Mouse (Mus musculus) forebrain, embryonic 14.5 days (tissue): ENCODE measurements around the gene H2-M5. TPM values are rescaled to one million over a fixed set of nuclear protein-coding genes. Genes with fewer than 3 reads are reported as not detected.

Experiments
- ATAC-seq: fragments of 200-750 bp; cut with Nextera tagmentation; 2 replicates; pipeline ENCODE4 v1.8.0; 2017; ENCODE audit warnings: mild to moderate bottlenecking, moderate library complexity
- DNase-seq: peaks from one replicate; pipeline ENCODE4 v3.0.0-alpha.2; 2015; ENCODE audit warnings: low spot score
- H3K27ac ChIP-seq: fragments of 300-500 bp; sonication (generic); 2 replicates; pipeline ENCODE4 v1.5.1; 2014; ENCODE audit warnings: low read depth, mild to moderate bottlenecking, control low read depth, low read length, moderate library complexity
- H3K27me3 ChIP-seq: fragments of 300-500 bp; sonication (generic); replicated peaks from 2 replicates; pipeline ENCODE4 v1.6.1; 2014; ENCODE audit warnings: low read length, control low read depth, mixed read lengths; ENCODE audit not compliant: control insufficient read depth, insufficient read depth
- H3K36me3 ChIP-seq: fragments of 300-500 bp; sonication (generic); 2 replicates; pipeline ENCODE4 v1.6.1; 2014; ENCODE audit warnings: low read length, control low read depth; ENCODE audit not compliant: control insufficient read depth, insufficient read depth
- H3K4me1 ChIP-seq: fragments of 300-500 bp; sonication (generic); 2 replicates; pipeline ENCODE4 v1.6.1; 2014; ENCODE audit warnings: antibody characterized with exemption, low read length, control low read depth; ENCODE audit not compliant: control insufficient read depth, insufficient read depth
- H3K4me2 ChIP-seq: fragments of 300-500 bp; sonication (generic); 2 replicates; pipeline ENCODE4 v1.6.1; 2014; ENCODE audit warnings: mild to moderate bottlenecking, control low read depth, low read length
- H3K4me3 ChIP-seq: fragments of 300-500 bp; sonication (generic); 2 replicates; pipeline ENCODE4 v1.5.1; 2014; ENCODE audit warnings: low read depth, low read length, control low read depth
- H3K9ac ChIP-seq: fragments of 300-500 bp; sonication (generic); 2 replicates; pipeline ENCODE4 v1.6.1; 2014; ENCODE audit warnings: mild to moderate bottlenecking, low read length, control low read depth, moderate library complexity
- H3K9me3 ChIP-seq: fragments of 300-500 bp; sonication (generic); replicated peaks from 2 replicates; pipeline ENCODE4 v1.6.1; 2016; ENCODE audit warnings: low read length, control low read depth, mixed read lengths; ENCODE audit not compliant: control insufficient read depth
- WGBS: fragments of 180-500 bp; shearing (Covaris S2); extraction: QIAGEN DNeasy Blood & Tissue Kit; methylation state at CpG from one replicate; pipeline ENCODE4 v1.1.7; 2014; 5-methylcytosine and 5-hydroxymethylcytosine counted together
- polyA plus RNA-seq: library from polyadenylated mRNA; unstranded; fragments of >200 nt; fragmentation: Nextera tagmentation; extraction: Ambion mirVana; gene quantifications from 2 replicates; pipeline ENCODE4 v1.2.1, GENCODE M21; 2014

The H2-M5 gene
- polyA plus RNA-seq, 1 experiment from 2014 or later = 0.77 TPM

- no peaks in the 10 kb centered on the region for H3K9me3 ChIP-seq
- WGBS = 69% methylated on average over 1 of the region's 1 CpGs
- H3K4me3 ChIP-seq = no peak overlapping the region
- H3K9ac ChIP-seq = no peak overlapping the region
- ATAC-seq (no peak), DNase-seq (peak; percentile 13)
- H3K36me3 ChIP-seq = peaks cover 7% of the 10 kb centered on the region
- peaks cover 9% of the 10 kb centered on the region for H3K4me1 ChIP-seq
- H3K4me2 ChIP-seq = no peak overlapping the region
- no peaks in the 10 kb centered on the region for H3K27me3 ChIP-seq
- H3K27ac ChIP-seq = no peak overlapping the region
These were observed 28.2 kb downstream of the H2-M5 start for GRCm38 (mm10) chr17:36961125-36961524.

GRCm38 (mm10) chr17:36958884-36959283, 30.5 kb downstream of the H2-M5 start:
- ATAC-seq (peak; percentile 19; the same call in 1 of the 2 replicates), DNase-seq (no peak)
- Histone ChIP-seq H3K4me3 (peak overlapping the region; percentile 65), H3K27me3 (no peaks in the 10 kb centered on the region), H3K4me2 (peak overlapping the region; percentile 63), H3K9me3 (no peaks in the 10 kb centered on the region), H3K27ac (no peak overlapping the region), H3K36me3 (peaks cover 18% of the 10 kb centered on the region), H3K9ac (peak overlapping the region; percentile 83), H3K4me1 (peaks cover 9% of the 10 kb centered on the region)
- WGBS = 11% methylated on average over 12 of the region's 12 CpGs

GRCm38 (mm10) chr17:36957999-36958743, 31.2 kb downstream of the H2-M5 start, which contains the start of the genes Znrd1 and Znrd1as:
Gene Znrd1, minus strand, starts transcription at chr17:36958559.
Gene Znrd1as, plus strand, starts transcription at chr17:36958592.
- DNase-seq (peak; percentile 99), ATAC-seq (peak; percentile 98)
- WGBS = under 1% methylated on average over 46 of the region's 46 CpGs
- H3K9ac ChIP-seq = peak within 1 kb of the TSS; percentile 83
- H3K27ac ChIP-seq = peak within 1 kb of the TSS; percentile 68
- no peaks in the 10 kb centered on the region for H3K9me3 ChIP-seq
- peak within 1 kb of the TSS; percentile 65 for H3K4me3 ChIP-seq
- peak within 1 kb of the TSS; percentile 75 for H3K4me2 ChIP-seq
- H3K27me3 ChIP-seq = no peaks in the 10 kb centered on the region
- H3K4me1 ChIP-seq = peaks cover 9% of the 10 kb centered on the region
- H3K36me3 ChIP-seq = peaks cover 18% of the 10 kb centered on the region

GRCm38 (mm10) chr17:36953062-36953461, 36.3 kb downstream of the H2-M5 start:
- H3K36me3 ChIP-seq = peaks cover 34% of the 10 kb centered on the region
- no peak overlapping the region for H3K27ac ChIP-seq
- 86% methylated on average over 1 of the region's 1 CpGs for WGBS
- no peak overlapping the region for H3K4me3 ChIP-seq
- ATAC-seq (no peak), DNase-seq (no peak)
- no peak overlapping the region for H3K4me2 ChIP-seq
- H3K9me3 ChIP-seq = no peaks in the 10 kb centered on the region
- no peak overlapping the region for H3K9ac ChIP-seq
- peaks cover 14% of the 10 kb centered on the region for H3K4me1 ChIP-seq
- H3K27me3 ChIP-seq = no peaks in the 10 kb centered on the region

- Histone ChIP-seq H3K4me3 (no peak overlapping the region), H3K27me3 (no peaks in the 10 kb centered on the region), H3K27ac (no peak overlapping the region), H3K4me1 (peaks cover 12% of the 10 kb centered on the region), H3K9me3 (no peaks in the 10 kb centered on the region), H3K4me2 (no peak overlapping the region), H3K36me3 (peaks cover 34% of the 10 kb centered on the region), H3K9ac (no peak overlapping the region)
- ATAC-seq (no peak), DNase-seq (no peak)
- WGBS = 89% methylated on average over 2 of the region's 2 CpGs
These were observed 36.7 kb downstream of the H2-M5 start for GRCm38 (mm10) chr17:36952631-36953030.

- peaks cover 14% of the 10 kb centered on the region for H3K4me1 ChIP-seq
- peak within 1 kb of the TSS; percentile 87 for H3K9ac ChIP-seq
- H3K27me3 ChIP-seq = no peaks in the 10 kb centered on the region
- H3K27ac ChIP-seq = peak within 1 kb of the TSS; percentile 84
- WGBS = 3% methylated on average over 36 of the region's 36 CpGs
- ATAC-seq (peak; percentile 96), DNase-seq (peak; percentile 99)
- peak within 1 kb of the TSS; percentile 58 for H3K4me3 ChIP-seq
- H3K9me3 ChIP-seq = no peaks in the 10 kb centered on the region
- H3K36me3 ChIP-seq = peaks cover 29% of the 10 kb centered on the region
- peak within 1 kb of the TSS; percentile 87 for H3K4me2 ChIP-seq
These were observed 38.1 kb downstream of the H2-M5 start, which contains the start of gene Ppp1r11 for GRCm38 (mm10) chr17:36950981-36951947. Gene Ppp1r11, minus strand, starts transcription at chr17:36951741.

- H3K4me2 ChIP-seq = no peak overlapping the region
- H3K4me3 ChIP-seq = no peak overlapping the region
- H3K36me3 ChIP-seq = peaks cover 16% of the 10 kb centered on the region
- no peak overlapping the region for H3K27ac ChIP-seq
- DNase-seq = no peak
- no peak for ATAC-seq
- H3K4me1 ChIP-seq = peaks cover 14% of the 10 kb centered on the region
- H3K9ac ChIP-seq = no peak overlapping the region
- peaks cover 5% of the 10 kb centered on the region; the same call in 1 of the 2 replicates for H3K27me3 ChIP-seq
- 94% methylated on average over 8 of the region's 8 CpGs for WGBS
- H3K9me3 ChIP-seq = no peaks in the 10 kb centered on the region
These were observed 40.1 kb downstream of the H2-M5 start for GRCm38 (mm10) chr17:36949265-36949664.

GRCm38 (mm10) chr17:36948286-36948685, 41.1 kb downstream of the H2-M5 start:
- Histone ChIP-seq H3K4me3 (no peak overlapping the region), H3K36me3 (peaks cover 16% of the 10 kb centered on the region), H3K27me3 (peaks cover 15% of the 10 kb centered on the region), H3K4me2 (no peak overlapping the region), H3K4me1 (peaks cover 14% of the 10 kb centered on the region), H3K9ac (no peak overlapping the region), H3K27ac (no peak overlapping the region), H3K9me3 (no peaks in the 10 kb centered on the region)
- ATAC-seq = no peak
- 95% methylated on average over 1 of the region's 1 CpGs for whole genome bisulfite sequencing
- DNase-seq = no peak
